Mouse (Mus musculus): ENCODE measurements around the gene Gm20388. TPM values are rescaled to one million over a fixed set of nuclear protein-coding genes. Genes with fewer than 3 reads are reported as not detected.

Gene Gm20388
- total RNA-seq, 2 experiments from 2014 or later: 5.8 TPM; not detected in 1

DNA sequence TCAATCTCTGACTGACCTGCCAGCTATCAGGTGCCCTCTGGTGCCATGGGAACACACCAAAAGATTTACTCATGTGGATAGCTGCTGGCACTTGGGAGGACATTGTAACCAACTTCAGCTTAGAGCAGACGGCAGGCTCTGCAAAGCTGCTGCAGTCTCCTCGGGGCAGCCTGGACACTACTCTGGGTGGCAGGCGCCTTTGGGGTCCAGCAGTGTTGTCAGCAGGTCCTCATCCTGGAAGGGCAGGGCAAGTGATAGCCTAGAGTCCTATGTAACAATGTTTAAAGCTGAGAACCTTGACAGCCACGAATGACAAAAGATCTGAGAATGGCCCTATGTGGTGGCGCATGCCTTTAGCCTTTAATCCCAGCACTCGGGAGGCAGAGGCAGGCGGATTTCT, 1687.5 kb downstream of the Gm20388 start:
- no peak for DNase-seq

GRCm38 (mm10) chr8:121598892-121599291, 1688.3 kb downstream of the Gm20388 start:
- DNase-seq: peak; percentile 91

DNA sequence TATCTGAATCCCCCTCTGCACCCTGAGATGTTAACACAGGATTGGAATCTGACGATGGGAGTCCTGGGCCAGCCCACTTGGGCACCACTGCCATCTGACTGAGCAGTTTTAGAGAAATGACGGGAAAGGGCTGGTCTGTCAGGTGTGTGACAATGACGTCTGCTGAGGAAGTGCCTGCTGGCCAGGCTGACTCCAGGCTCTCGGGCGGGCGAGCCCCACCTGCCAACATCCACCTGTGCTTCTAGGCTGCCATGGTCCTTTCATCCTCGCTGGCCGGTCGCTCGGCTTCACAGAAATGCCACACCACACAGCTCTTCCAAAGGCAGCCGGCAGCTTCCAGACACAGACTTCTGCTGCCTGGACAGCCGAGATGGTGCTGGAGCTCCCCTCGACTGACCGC, 1689.2 kb downstream of the Gm20388 start:
- DNase-seq: no peak

- DNase-seq: no peak
These were observed 1691.8 kb downstream of the Gm20388 start for GRCm38 (mm10) chr8:121602411-121602810.

DNA sequence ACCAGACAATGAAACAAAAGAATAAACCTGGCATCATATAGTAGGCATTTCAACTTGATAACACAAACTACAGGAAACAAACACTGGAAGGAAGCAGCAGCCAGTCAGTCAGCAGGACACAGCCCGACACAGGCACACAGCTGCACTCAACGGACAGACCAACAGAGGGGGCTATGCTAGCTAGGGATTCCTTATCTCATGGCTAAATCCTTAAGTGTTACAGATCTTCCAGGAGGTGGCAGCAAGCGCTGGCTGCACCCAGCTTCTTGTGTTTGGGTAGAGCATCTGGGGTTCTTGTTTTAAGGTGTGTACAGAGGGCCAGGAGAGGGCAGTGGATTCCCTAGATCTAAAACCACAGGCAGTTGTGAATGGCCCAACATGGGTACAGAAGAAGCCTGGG, 1692.2 kb downstream of the Gm20388 start:
- peak; percentile 81 for DNase-seq

DNA sequence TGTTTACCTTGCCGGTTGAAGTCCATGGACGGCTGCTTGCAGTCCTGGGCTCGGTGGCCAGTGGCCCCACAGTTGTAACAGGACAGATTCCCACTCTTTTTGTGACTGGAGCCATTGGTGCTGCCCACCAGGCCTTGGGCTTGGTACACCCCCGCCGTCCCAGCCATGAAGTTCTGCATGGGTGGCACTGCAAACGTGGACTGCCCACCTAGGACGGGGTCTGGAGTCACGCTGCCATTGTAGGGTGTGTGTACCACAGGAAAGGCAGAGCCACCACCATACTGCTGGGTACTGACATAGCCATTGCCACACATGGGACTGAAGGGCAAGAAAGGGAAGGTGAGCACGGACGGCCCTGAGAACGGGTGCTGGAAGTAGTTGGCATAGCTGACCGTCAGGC, 1693.2 kb downstream of the Gm20388 start:
- DNase-seq: no peak

DNA sequence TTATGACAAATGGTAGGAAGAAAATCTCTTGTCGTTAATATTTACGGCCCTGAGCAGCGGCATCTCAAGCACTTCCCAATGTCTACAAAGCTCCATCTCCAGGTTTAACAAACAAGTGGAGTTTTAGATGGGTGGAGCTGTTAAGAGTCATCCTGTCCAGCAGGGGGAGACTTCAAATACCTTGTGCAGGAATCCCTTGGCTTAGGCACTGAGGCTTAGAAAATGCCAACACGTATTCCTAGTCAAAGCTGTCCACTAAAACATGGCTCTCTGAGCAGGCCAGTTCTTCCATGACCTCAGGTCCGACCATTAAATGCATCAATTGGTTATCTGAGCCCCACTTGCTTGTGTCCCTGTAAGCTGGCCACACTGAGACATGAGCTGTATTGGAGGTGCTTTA, 1697.0 kb downstream of the Gm20388 start:
- no peak for DNase-seq

GRCm38 (mm10) chr8:121609251-121609650, 1698.6 kb downstream of the Gm20388 start:
- no peak for DNase-seq

GRCm38 (mm10) chr8:121609916-121610315, 1699.3 kb downstream of the Gm20388 start:
- DNase-seq: no peak

DNA sequence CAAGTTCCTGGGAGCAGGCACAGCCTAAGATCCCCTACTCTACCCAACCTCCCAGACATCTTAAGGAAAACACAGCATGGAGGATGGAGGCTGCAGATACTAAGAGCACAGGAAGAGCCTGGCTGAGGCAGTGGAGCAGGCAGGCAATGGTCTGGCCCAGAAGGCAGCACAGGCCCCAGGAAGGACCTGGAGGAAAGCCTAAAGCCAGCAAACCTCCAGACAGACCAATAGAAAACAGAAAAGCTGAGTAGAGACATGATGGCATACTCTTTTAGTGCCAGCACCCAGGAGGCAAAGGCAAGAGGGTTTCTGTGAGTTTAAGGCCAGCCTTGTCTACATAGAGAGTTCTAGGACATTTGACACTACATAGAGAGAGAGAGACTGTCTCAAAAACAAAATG, 1702.8 kb downstream of the Gm20388 start:
- no peak for DNase-seq

DNA sequence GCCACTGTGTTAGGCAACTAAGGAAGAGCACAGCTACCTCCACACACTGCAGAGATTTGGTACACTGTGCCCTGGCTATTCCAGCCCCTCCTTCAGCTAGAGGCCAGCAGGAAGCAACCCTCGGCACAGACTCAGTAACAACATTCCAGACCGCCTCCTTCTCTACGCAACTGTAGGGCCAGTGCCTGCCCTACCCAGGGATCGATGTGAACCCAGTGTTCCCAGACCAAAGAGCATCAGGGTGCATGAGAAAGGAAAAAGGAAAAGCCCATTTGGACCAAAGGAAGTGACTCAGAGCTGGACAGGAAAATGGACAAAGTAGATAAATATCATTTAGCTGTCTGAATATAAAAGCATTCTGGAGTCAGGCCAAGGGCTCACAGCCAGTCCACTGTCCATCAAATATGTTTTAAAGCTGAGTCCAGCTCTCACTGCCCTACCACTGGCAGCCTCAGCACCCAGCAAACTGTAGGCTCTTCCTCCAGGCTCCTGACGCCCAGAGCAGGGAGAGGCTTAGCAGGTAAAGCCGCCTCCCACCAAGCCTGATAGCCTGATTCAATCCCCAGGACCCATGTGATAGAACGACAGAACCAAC, 1708.9 kb downstream of the Gm20388 start:
- peak; percentile 71 for DNase-seq

- DNase-seq: peak; percentile 72
These were observed 1710.3 kb downstream of the Gm20388 start for GRCm38 (mm10) chr8:121620801-121621516.

DNA sequence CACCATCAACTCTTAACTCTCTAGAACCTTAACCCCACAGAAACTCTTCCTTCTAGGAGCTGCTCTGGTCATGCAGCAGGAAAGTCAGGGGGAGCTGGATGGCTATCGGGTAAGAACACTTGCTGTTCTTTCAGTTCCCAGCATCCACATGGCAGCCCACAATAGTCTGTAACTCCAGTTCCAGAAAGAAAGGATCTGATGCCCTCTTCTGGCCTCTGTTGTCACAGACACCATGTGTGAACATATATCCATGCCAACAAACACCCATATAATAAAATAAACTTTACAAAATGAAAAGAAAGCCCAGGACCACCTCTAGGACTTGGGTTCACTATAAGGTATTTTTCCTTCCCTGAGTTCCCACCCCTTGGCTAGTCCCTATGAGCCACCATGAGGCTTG, 1711.2 kb downstream of the Gm20388 start:
- DNase-seq: no peak

GRCm38 (mm10) chr8:121623043-121623442, 1712.4 kb downstream of the Gm20388 start:
- DNase-seq: no peak

DNA sequence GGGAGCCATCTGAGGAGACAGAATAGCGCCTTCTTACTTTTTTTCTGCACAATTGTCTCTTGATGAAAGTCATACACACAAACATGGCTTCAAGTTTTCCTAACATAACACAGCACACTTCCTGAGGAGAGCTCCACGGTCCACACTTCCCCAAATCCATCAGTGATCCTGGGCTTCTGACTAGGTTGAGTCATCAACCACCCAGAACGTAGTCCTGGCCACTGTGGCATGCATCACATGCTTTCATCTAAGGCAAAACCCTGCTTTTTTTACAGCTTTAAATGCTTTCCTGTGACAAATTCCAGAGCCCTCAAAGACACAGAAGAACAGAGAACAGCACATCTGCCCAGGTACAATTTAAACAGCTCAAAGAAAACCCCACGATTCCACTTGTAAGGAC, 1718.0 kb downstream of the Gm20388 start:
- no peak for DNase-seq

DNA sequence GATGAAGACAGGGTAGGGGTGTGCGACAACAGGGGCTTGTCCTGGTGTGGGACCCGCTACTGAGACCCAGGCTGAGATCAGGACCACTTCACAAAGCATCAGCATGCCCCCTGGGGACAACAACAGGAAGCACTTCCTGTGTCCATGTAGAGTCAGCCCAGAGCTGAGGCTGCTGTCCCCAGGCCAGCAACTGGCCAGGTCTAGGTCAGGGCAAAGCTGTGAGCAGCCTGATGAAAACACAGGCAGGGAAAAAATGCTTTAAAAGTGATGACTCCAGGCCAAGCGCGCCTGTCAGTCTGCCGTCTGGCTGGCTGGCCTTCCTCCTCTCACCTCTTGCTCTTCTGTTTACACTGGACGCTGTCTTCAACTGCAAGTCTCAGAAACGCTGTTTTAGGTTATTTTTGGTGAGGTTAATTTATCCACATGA, 1721.0 kb downstream of the Gm20388 start:
- peak; percentile 43 for DNase-seq

DNA sequence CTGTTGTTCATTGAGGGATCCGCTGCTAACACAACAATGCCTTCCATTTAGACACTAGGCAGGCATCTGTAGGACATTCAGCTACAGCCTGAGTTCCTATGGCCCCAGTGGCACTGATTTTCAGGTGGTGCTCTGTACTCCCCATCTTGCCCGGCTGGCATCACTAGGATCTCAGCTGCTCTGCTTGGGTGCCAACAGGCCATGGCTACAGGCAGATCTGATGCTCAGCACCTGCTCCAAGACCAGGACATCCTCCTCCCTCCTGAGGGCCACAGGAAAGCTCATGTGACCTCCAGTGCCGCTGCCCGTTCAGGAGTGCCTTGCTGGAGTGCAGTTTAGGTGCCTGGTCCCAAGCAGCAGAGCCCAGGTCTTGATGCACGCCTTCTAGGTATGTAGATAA, 1721.8 kb downstream of the Gm20388 start:
- no peak for DNase-seq

- DNase-seq: peak; percentile 60
These were observed 1724.9 kb downstream of the Gm20388 start for GRCm38 (mm10) chr8:121635534-121635933.

DNA sequence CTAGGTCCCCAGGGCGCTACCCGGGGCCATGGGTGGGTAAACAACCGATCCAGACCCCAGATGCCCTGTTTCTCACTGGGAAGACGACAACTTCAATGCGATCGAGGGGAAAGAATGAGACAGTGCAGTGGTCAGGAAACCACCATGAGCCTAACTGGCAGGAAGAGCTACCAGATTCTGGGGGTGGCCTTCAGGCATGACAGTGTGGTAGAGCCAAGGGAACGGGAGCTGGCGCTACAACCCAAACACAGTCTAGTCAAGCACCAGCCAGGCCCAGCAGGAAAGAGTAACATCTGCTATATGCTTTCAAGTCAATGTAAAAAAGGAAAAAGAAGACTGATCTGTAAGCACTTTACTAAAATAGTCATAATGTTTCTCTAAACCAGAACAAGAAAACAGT, 1725.5 kb downstream of the Gm20388 start:
- no peak for DNase-seq

GRCm38 (mm10) chr8:121642804-121643203, 1732.2 kb downstream of the Gm20388 start:
- DNase-seq: no peak

DNA sequence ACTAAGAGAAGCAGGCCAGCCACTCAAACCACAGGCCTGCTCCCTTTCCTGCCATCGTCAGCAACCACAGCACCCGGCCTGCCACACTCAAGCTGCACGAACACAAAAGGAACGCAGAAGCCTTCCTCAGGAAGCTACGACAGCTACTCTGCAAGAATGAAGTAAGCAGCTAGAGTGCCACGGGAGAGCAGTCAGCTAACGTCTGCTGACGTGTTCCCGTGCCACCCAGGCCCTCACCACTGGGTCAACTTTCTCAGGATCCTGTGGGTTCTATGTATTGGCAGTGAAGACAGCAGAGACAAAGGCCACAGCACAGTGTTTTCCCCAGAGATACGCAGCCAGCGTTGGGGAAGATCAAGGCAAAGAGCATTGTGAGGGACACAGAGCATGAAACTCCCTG, 1732.7 kb downstream of the Gm20388 start:
- DNase-seq: no peak

DNA sequence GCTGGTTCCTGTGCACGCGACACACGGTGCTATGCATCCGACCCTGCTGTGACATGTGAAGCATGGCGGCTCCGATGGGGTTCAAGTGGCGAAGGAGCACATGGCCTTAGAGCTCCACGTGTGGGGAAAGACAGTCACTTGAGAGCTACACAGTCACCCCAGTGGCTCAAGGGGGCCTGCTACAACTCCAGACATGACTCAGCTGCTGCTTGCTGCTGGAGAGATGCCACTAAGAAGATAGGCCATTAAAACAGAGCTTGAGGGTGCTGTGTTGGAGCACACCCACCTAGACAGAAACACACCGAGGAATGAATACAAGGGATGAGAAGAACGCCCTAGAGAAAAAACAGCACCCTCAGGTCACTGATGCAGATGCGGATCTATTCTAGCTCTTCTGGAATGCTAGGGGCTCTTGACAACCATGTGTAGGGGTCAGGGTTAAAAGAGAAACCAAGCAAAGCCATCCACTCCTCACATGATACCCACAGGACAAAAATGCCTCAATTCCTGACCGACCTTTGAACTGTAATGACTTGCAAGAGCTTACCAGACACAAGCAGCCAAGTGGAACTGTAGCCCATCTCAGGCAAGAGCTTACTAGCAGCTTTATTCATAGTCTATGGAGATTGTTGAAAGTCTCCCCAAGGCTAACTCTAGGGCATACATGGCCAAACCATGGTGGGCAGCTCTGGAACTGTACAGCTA, 1737.0 kb downstream of the Gm20388 start:
- no peak for DNase-seq

GRCm38 (mm10) chr8:121648451-121648850, 1737.8 kb downstream of the Gm20388 start:
- no peak for DNase-seq

DNA sequence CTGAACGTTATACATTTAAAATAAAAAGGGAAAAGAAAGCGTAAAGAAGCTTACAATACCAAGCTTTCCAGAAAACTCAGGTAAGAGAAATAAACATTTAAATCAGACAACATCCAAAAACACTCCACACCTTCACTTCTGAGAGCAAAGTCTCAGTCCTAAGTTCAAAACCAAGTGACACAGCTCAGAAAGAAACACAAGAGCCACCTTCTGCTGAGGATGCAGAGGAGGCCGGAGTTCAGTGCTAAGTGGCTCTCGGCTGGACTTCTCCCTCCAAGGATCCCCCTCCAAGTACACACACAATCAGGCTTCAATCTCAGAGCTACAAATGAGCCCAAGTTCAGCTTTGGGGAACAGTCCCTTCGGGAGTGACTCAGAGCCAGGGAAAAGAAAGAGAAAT, 1738.8 kb downstream of the Gm20388 start:
- no peak for DNase-seq

Data from heart, postnatal 4 days (tissue).